Mouse (Mus musculus) hindbrain, embryonic 11.5 days (tissue): ENCODE results near the gene Gxylt2. TPM values are rescaled to one million over a fixed set of nuclear protein-coding genes. Genes with fewer than 3 reads are reported as not detected.

ENCODE experiments used
- ATAC-seq: fragments of 200-750 bp; cut with Nextera tagmentation; 2 replicates; pipeline ENCODE4 v1.8.0; 2017; ENCODE audit warnings: mild to moderate bottlenecking, moderate TSS enrichment, moderate library complexity; ENCODE audit not compliant: low FRiP score
- DNase-seq: peaks from one replicate; pipeline ENCODE4 v3.0.0-alpha.2; 2015; ENCODE audit warnings: low spot score
- H3K27ac ChIP-seq: fragments of 300-500 bp; sonication (generic); 2 replicates; pipeline ENCODE4 v1.5.1; 2014; ENCODE audit warnings: mild to moderate bottlenecking, low read depth, low read length
- H3K27me3 ChIP-seq: fragments of 300-500 bp; sonication (generic); 2 replicates; pipeline ENCODE4 v1.6.1; 2014; ENCODE audit warnings: mild to moderate bottlenecking, low read length, moderate library complexity, mixed read lengths; ENCODE audit not compliant: control insufficient read depth, insufficient read depth
- H3K36me3 ChIP-seq: fragments of 300-500 bp; sonication (generic); 2 replicates; pipeline ENCODE4 v1.6.1; 2014; ENCODE audit warnings: mild to moderate bottlenecking, low read length, moderate library complexity, mixed read lengths; ENCODE audit not compliant: control insufficient read depth, insufficient read depth
- H3K4me1 ChIP-seq: fragments of 300-500 bp; sonication (generic); replicated peaks from 2 replicates; pipeline ENCODE4 v1.6.1; 2014; ENCODE audit warnings: low read length, mixed read lengths; ENCODE audit not compliant: control insufficient read depth, insufficient read depth
- H3K4me2 ChIP-seq: fragments of 300-500 bp; sonication (generic); replicated peaks from 2 replicates; pipeline ENCODE4 v1.6.1; 2014; ENCODE audit warnings: mild to moderate bottlenecking, low read depth, low read length
- H3K4me3 ChIP-seq: fragments of 300-500 bp; sonication (generic); 2 replicates; pipeline ENCODE4 v1.5.1; 2014; ENCODE audit warnings: low read depth, low read length
- H3K9ac ChIP-seq: fragments of 300-500 bp; sonication (generic); 2 replicates; pipeline ENCODE4 v1.6.1; 2014; ENCODE audit warnings: low read depth, low read length
- H3K9me3 ChIP-seq: fragments of 300-500 bp; sonication (generic); 2 replicates; pipeline ENCODE4 v1.6.1; 2016; ENCODE audit warnings: low read length; ENCODE audit not compliant: control insufficient read depth
- WGBS: fragments of 180-500 bp; shearing (Covaris S2); extraction: QIAGEN DNeasy Blood & Tissue Kit; methylation state at CpG from one replicate; pipeline ENCODE4 v1.1.7; 2014; 5-methylcytosine and 5-hydroxymethylcytosine counted together
- polyA plus RNA-seq: library from polyadenylated mRNA; unstranded; fragments of >200 nt; fragmentation: Nextera tagmentation; extraction: Ambion mirVana; gene quantifications from 2 replicates; pipeline ENCODE4 v1.2.1, GENCODE M21; 2014

Gene Gxylt2
- polyA plus RNA-seq, 1 experiment from 2014 or later, result 7.2 TPM

DNA sequence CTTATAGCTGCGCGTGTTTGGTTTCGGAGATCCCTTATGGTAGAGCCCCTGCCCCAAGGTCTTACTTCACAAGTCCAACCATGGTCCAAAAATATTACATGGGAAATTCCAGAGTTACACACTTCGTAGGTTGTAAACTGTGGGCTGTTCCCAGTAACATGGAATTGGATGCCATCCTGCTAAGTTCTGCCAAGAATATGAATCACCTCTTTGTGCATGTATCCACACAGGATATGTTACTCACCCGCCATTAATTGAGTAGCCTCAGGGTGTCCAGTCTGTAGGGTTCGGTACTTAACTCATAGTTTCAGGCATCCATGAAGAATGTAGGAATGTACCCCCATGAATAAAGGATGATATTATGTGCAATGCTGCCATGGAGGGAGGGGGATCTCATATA lies 94.8 kb downstream of the Gxylt2 start:
- no peak for ATAC-seq
- no peaks in the 10 kb centered on the region for H3K9me3 ChIP-seq
- H3K4me3 ChIP-seq, result no peak overlapping the region
- WGBS, result 93% methylated on average over 6 of the region's 6 CpGs
- no peaks in the 10 kb centered on the region for H3K27me3 ChIP-seq
- H3K27ac ChIP-seq, result no peak overlapping the region
- no peak overlapping the region for H3K4me2 ChIP-seq
- no peak for DNase-seq
- H3K4me1 ChIP-seq, result no peaks in the 10 kb centered on the region
- no peaks in the 10 kb centered on the region for H3K36me3 ChIP-seq
- no peak overlapping the region for H3K9ac ChIP-seq

DNA sequence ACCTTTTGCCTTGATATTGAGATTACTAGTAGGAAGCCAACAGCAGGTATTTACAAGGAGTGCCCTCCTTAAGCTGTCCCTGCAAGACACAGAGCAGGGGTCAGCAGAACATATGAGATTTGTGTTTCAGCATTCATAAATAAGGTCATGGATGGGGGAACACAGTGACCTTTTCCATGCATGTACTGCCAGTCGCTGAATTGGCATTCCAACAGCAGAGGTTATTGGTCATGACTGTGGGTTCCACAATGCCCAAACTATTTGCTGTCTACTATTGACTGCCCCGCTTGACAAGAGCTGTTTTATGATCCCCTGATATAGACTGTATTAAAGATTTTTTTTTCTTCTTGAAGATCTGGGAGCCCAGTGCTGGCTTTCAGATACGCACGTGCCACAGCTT lies 95.2 kb downstream of the Gxylt2 start:
- Histone ChIP-seq H3K27me3 (no peaks in the 10 kb centered on the region), H3K36me3 (no peaks in the 10 kb centered on the region), H3K4me2 (no peak overlapping the region), H3K9me3 (no peaks in the 10 kb centered on the region), H3K9ac (no peak overlapping the region), H3K4me1 (no peaks in the 10 kb centered on the region), H3K4me3 (no peak overlapping the region), H3K27ac (no peak overlapping the region)
- WGBS, result 96% methylated on average over 4 of the region's 4 CpGs
- ATAC-seq, result no peak
- no peak for DNase-seq

DNA sequence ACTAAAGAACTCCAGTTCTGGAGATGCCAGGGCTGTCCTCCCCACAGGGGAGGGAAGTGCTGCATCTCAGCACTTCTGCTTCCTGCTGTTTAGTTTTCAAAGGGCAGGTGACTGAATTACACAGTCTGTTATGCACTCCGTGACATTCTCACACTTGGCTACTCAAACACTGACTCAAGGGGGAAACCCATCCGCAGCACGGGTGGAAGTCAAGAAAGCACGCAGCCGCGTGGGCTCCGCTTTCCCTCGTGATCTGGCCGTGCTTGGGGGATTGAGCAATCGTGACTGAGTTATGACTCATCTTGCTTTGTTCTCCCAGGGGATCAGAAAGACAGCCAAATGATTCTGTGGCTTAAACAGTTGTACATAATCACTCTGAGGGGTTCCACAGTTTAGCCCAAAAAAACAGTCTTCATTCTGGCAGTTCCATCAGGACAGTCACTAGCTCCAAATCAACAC lies 96.0 kb downstream of the Gxylt2 start:
- Histone ChIP-seq H3K4me3 (no peak overlapping the region), H3K36me3 (no peaks in the 10 kb centered on the region), H3K4me2 (no peak overlapping the region), H3K9ac (no peak overlapping the region), H3K4me1 (no peaks in the 10 kb centered on the region), H3K27ac (no peak overlapping the region), H3K9me3 (no peaks in the 10 kb centered on the region), H3K27me3 (no peaks in the 10 kb centered on the region)
- DNase-seq (no peak), ATAC-seq (no peak)
- 77% methylated on average over 10 of the region's 10 CpGs for WGBS

DNA sequence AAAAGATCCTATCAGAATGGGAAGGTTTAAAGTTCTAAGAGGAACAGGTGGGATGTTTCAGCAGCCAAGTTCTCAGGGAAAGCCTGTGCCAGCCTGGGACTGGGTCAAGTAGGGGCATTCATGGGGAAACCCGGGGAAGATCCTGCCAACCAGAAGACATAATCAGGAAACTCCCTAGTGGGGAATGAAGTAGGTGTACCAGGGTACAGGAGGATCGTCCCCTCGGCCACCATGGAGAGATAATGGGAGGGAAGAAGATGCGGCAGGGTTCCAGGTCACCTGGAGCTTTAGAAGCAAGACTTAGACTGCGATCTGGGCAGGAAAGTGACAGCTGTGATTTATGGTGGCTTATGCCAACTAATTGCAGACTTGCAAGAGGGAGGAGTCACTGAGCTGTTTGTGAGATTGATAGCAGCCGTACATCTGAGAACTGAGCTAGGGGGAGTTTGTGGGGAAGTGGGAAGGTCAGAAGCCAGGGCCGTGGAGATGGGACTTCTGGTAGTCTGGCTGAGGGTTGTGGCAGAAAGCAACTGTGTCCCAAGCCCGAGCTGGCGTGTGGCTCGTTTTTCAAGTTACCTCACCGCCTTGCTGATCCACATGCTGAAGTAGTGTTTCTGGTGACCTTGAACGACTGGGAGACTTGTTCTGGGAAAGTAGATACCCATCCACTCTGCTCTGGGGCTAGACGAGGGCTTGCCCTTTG lies 98.0 kb downstream of the Gxylt2 start:
- Histone ChIP-seq H3K4me2 (no peak overlapping the region), H3K4me1 (no peaks in the 10 kb centered on the region), H3K36me3 (no peaks in the 10 kb centered on the region), H3K27me3 (no peaks in the 10 kb centered on the region), H3K9me3 (no peaks in the 10 kb centered on the region), H3K27ac (no peak overlapping the region), H3K4me3 (no peak overlapping the region), H3K9ac (no peak overlapping the region)
- 68% methylated on average over 13 of the region's 13 CpGs for WGBS
- no peak for DNase-seq
- no peak for ATAC-seq

DNA sequence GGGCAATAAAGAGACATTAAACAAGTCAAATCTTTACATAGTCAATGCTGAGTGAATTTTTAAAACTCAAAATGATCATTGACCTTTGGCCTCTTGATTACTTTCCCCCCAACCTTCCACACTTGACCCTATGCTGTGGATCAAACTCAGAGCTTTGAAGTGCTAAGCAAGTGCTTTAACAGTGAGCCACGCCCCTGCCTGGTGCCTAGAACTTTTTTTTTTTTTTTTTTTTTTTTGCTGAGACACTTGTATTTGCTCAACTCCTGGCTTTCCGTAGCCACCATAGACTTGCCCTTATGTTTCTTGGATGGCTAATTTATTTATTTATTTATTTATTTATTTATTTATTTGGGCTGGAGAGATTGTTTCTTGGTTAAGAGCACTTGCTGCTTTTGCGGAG lies 98.7 kb downstream of the Gxylt2 start:
- no peak overlapping the region for H3K4me2 ChIP-seq
- no peaks in the 10 kb centered on the region for H3K36me3 ChIP-seq
- H3K4me1 ChIP-seq, result no peaks in the 10 kb centered on the region
- ATAC-seq (no peak), DNase-seq (no peak)
- 87% methylated on average over 3 of the region's 3 CpGs for WGBS
- no peak overlapping the region for H3K4me3 ChIP-seq
- no peak overlapping the region for H3K27ac ChIP-seq
- no peaks in the 10 kb centered on the region for H3K27me3 ChIP-seq
- no peaks in the 10 kb centered on the region for H3K9me3 ChIP-seq
- H3K9ac ChIP-seq, result no peak overlapping the region

DNA sequence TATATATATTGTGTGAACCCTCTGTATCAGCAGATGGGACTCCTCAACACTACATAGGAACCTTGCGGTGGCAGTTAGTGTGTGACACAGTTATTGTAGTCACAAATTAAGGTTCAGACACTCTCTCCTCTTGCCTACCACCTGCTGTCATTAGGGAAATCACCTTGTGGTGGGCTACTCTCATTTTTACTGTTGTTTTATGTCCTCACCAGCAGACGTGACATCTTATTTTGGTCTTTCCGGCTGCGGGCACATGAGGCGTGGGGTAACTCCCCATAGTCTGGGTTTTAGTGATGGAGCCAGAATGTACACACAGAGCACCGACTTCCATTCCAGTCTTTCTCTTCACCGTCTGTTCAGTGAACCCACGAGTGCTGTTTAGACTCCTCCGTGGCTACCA lies 102.7 kb downstream of the Gxylt2 start:
- Histone ChIP-seq H3K27me3 (no peaks in the 10 kb centered on the region), H3K36me3 (no peaks in the 10 kb centered on the region), H3K27ac (no peak overlapping the region), H3K9ac (no peak overlapping the region), H3K4me1 (no peaks in the 10 kb centered on the region), H3K4me2 (no peak overlapping the region), H3K4me3 (no peak overlapping the region), H3K9me3 (no peaks in the 10 kb centered on the region)
- WGBS, result 93% methylated on average over 9 of the region's 9 CpGs
- ATAC-seq (no peak), DNase-seq (no peak)

DNA sequence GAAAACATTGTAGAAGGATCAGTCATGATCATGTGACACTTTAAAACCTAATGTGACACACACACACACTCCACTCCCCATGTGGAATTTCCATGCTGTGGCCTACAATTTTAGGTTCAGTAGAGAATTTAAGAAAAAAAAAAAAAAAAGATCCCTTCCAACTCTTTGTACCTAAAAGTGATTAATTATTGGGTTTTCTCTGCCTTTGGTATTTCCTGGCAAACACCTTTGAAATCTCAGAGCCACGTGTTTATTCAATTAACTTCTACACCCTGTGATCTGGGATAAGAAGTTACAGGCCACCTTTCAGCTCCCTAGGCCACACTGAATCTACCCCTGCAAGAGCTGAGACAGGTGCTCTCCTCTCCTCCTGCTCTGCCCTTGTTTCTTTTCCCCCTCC lies 103.2 kb downstream of the Gxylt2 start:
- ATAC-seq, result no peak

DNA sequence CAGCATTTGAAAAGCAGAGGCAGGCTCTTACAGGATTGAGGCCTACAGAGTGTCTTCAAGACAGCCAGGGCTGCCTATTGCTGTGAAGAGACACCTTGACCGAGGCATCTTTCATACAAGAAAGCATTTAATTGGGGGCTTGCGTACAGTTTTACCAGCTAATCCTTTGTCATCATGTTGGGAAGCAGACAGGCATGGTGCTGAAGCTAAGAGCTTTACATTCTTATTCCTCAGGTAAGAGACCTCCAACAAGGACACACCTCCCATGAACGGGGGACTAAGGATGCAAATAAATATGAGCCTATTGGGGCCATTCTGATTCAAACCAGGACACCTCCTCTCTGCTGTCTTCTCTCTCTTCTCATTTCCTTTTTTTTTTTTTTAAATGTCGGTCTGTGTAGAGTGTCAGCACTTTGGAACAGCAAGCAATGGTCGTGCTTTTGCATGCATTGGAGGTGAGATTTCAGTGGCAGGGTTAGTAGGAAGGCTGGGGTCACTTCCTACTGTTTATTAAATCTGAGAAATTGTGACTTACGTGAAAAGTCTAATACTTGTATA lies 103.8 kb downstream of the Gxylt2 start:
- DNase-seq (no peak), ATAC-seq (no peak)
- no peak overlapping the region for H3K9ac ChIP-seq
- H3K9me3 ChIP-seq, result no peaks in the 10 kb centered on the region
- no peaks in the 10 kb centered on the region for H3K27me3 ChIP-seq
- no peak overlapping the region for H3K4me2 ChIP-seq
- H3K4me3 ChIP-seq, result no peak overlapping the region
- 92% methylated on average over 6 of the region's 6 CpGs for WGBS
- H3K4me1 ChIP-seq, result no peaks in the 10 kb centered on the region
- H3K27ac ChIP-seq, result no peak overlapping the region
- no peaks in the 10 kb centered on the region for H3K36me3 ChIP-seq

More for the DNA sequence above, 103.2 kb downstream of the Gxylt2 start:
- WGBS, result 71% methylated on average over 1 of the region's 1 CpGs
- H3K27me3 ChIP-seq, result no peaks in the 10 kb centered on the region
- no peak overlapping the region for H3K9ac ChIP-seq
- no peaks in the 10 kb centered on the region for H3K36me3 ChIP-seq
- H3K4me3 ChIP-seq, result no peak overlapping the region
- DNase-seq, result no peak
- H3K27ac ChIP-seq, result no peak overlapping the region
- H3K4me1 ChIP-seq, result no peaks in the 10 kb centered on the region
- no peaks in the 10 kb centered on the region for H3K9me3 ChIP-seq
- no peak overlapping the region for H3K4me2 ChIP-seq

DNA sequence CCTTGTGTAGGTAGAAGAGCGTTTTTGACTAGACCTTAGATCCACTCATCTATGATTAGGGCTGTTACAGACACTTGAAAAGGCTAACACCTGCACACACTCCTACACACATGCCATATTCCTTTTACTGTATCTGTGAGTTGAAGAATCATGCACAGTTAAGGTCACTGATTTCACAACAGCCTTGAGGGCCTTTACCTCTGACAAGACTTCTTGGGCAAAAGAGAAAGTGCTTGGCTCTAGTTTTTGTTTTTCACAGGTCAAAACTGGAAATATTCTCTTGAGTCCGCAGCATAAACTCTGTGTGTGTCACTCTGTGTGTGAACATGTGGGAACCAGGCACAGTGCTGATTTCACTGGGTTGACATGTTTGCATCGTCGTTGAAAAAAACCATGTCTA lies 105.6 kb downstream of the Gxylt2 start:
- no peak overlapping the region for H3K4me2 ChIP-seq
- no peak overlapping the region for H3K27ac ChIP-seq
- H3K27me3 ChIP-seq, result no peaks in the 10 kb centered on the region
- H3K9ac ChIP-seq, result no peak overlapping the region
- H3K4me1 ChIP-seq, result no peaks in the 10 kb centered on the region
- no peak for ATAC-seq
- WGBS, result 92% methylated on average over 4 of the region's 4 CpGs
- H3K9me3 ChIP-seq, result no peaks in the 10 kb centered on the region
- H3K4me3 ChIP-seq, result no peak overlapping the region
- H3K36me3 ChIP-seq, result no peaks in the 10 kb centered on the region
- DNase-seq, result no peak
